Mouse (Mus musculus) spleen, adult 2 months (tissue): ENCODE measurements around the gene Panx2.

Experiments used
- CTCF ChIP-seq: fragments of 200-500 bp; IDR thresholded peaks from 2 replicates; pipeline ENCODE4 v1.5.1; 2011; ENCODE audit warnings: mild to moderate bottlenecking, inconsistent platforms; ENCODE audit not compliant: insufficient read depth, insufficient read length, insufficient replicate concordance; ENCODE audit errors: extremely low read depth
- POLR2A ChIP-seq: fragments of 200-500 bp; IDR thresholded peaks from 2 replicates; pipeline ENCODE4 v1.6.1; 2011; ENCODE audit warnings: low read depth, low read length, inconsistent platforms

DNA sequence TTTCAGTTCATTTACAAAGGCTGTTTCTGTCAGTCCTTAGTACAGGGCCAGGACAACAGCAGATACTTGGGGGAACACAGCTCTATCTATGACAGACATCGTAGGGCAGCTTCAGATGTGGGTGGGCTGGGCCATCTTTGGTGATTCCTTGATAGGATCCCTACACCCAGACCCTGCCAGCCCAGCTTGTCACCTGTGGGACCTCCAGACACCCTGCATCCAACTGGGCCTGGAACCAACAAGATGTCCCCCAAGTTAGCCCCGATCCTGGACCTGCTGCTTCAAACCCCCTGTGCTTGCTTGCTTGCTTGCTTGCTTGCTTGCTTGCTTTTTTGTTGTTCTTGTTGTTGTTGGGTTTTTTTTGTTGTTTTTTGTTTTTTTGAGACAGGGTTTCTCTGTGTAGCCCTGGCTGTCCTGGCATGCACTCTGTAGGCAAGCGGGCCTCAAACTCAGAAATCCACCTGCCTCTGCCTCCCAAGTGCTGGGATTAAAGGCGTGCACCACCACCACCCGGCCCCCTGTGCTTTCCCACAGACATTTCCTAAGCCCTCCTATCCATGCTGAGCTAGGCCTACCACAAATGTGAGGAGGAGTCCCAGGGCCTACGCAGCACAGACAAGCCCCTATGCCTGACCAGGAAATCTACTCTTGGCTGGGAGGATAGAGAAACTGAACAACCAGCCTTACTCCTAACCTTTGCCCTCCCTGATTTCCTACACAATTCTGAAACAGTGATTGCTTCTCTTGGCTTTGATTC is 2.4 kb downstream of the Panx2 start:
- no peak for TF ChIP-seq CTCF
- no peak for TF ChIP-seq POLR2A
